Mouse (Mus musculus): ENCODE data around the gene Gm28305. TPM values are rescaled to one million over a fixed set of nuclear protein-coding genes. Genes with fewer than 3 reads are reported as not detected.

Gm28305 gene
- total and polyA plus RNA-seq, 3 experiments, result not detected

DNA sequence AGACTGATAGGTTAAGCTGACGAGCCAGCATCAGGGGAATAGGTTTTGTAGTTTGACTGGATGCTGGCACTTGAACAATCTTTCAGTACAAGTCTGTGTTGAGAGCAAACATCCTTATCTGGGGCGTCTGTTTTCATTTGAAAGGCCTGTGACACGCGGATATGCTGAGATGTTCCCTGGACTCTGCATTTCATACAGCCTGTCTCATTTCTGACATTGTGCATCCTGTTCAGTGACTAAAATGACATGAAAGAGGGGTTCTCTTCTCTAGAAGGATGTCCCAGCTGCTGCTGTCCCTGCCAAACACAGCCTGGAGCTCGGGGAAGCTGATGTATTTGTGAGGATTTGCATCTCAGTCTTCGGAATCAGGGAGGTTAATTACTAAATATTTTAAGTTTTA lies 67.0 kb downstream of the Gm28305 start:
- dilution Hi-C loops (cut with MboI; ENCODE audit: extremely low pct_ligation_motif_present, extremely low pct_unique_long_range_greater_than_20kb, low sequenced_read_pairs) (no loop called here), in situ Hi-C loops (cut with MboI; ENCODE audit: low pct_ligation_motif_present, low pct_unique_long_range_greater_than_20kb, low sequenced_read_pairs) (no loop called here)
- H3K79me2 ChIP-seq (replicated peaks; ENCODE audit: control insufficient read depth, extremely low read depth, insufficient read depth, poor library complexity, severe bottlenecking), result no peaks in the 10 kb centered on the region
- no peak for DNase-seq (ENCODE audit: extremely low read depth)
- H3K4me1 ChIP-seq (ENCODE audit: control insufficient read depth in 1 of 2, insufficient read depth in 2 of 2), result peaks cover 8 to 24% of the 10 kb centered on the region in 2 experiments
- H3K9ac ChIP-seq (ENCODE audit: insufficient read depth, low read depth), result no peak overlapping the region
- no peaks in the 10 kb centered on the region for H3K27me3 ChIP-seq (replicated peaks)
- TF ChIP-seq ZC3H11A (IDR thresholded peaks at IDR 0.05; ENCODE audit: low read depth, low read length) (no peak), ELF1 (IDR thresholded peaks at IDR 0.05; ENCODE audit: low read depth, low read length) (no peak), BHLHE40 (IDR thresholded peaks at IDR 0.05; ENCODE audit: low read depth, low read length) (no peak), POLR2A (IDR thresholded peaks at IDR 0.05; ENCODE audit: low read depth, low read length) (no peak), ZKSCAN1 (IDR thresholded peaks at IDR 0.05; ENCODE audit: borderline replicate concordance, low read depth, low read length) (no peak), TCF12 (IDR thresholded peaks at IDR 0.05; ENCODE audit: low read depth, low read length) (no peak), ETS1 (conservative IDR thresholded peaks at IDR 0.05; ENCODE audit: low read depth, low read length) (no peak), MAZ (IDR thresholded peaks at IDR 0.05; ENCODE audit: low read depth, low read length) (no peak), USF1 (IDR thresholded peaks at IDR 0.05; ENCODE audit: low read depth, low read length) (no peak)
- no peak overlapping the region for H3K4me2 ChIP-seq (ENCODE audit: insufficient read depth, low read depth, poor library complexity, severe bottlenecking)
- peaks cover 0 to 2% of the 10 kb centered on the region in 2 experiments for H3K36me3 ChIP-seq (replicated peaks in 1 of 2; ENCODE audit: control insufficient read depth in 1 of 2, insufficient read depth in 1 of 2, low read length in 1 of 2)
- no peak overlapping the region for H3K4me3 ChIP-seq (replicated peaks in 1 of 3; ENCODE audit: low read depth in 2 of 3, low read length in 2 of 3, poor library complexity in 1 of 3)
- no peak overlapping the region for H3K27ac ChIP-seq (ENCODE audit: insufficient read depth, low read depth)
- peaks cover 3% of the 10 kb centered on the region for H3K9me3 ChIP-seq (replicated peaks; ENCODE audit: low read length)

DNA sequence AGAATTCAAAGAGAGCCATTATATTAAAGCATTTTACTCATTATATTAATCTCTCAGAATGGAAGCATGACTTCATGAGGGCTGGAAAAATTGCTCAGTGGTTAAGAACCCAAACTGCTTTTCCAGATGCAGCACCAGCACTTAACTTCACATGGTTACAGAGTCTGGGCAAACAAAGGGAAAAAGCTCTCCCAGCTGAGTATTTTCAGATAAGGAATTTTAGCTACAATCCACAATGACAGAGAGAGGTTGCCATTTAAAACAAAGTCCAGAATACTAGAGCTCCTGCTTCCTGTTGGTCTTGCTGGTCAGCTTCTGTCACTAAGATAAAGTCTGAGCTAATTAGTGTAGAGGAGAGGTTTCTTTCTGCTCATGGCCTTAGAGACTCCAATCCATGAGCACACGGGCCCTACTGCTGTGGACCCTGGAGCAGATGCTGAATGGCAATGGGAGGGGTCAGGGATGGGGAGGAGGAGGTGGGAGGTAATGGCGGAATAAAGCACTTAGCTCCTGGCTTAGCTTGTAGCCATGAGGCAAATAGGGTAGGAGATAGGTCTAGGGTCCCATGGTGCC lies 68.2 kb downstream of the Gm28305 start:
- H3K27ac ChIP-seq (ENCODE audit: insufficient read depth, low read depth), result no peak overlapping the region
- in situ Hi-C loops (cut with MboI; ENCODE audit: low pct_ligation_motif_present, low pct_unique_long_range_greater_than_20kb, low sequenced_read_pairs) (no loop called here), dilution Hi-C loops (cut with MboI; ENCODE audit: extremely low pct_ligation_motif_present, extremely low pct_unique_long_range_greater_than_20kb, low sequenced_read_pairs) (no loop called here)
- no peak overlapping the region for H3K4me3 ChIP-seq (replicated peaks in 1 of 3; ENCODE audit: low read depth in 2 of 3, low read length in 2 of 3, poor library complexity in 1 of 3)
- no peak overlapping the region for H3K4me2 ChIP-seq (ENCODE audit: insufficient read depth, low read depth, poor library complexity, severe bottlenecking)
- H3K9ac ChIP-seq (ENCODE audit: insufficient read depth, low read depth), result no peak overlapping the region
- peaks cover 3% of the 10 kb centered on the region for H3K9me3 ChIP-seq (replicated peaks; ENCODE audit: low read length)
- DNase-seq (ENCODE audit: extremely low read depth), result no peak
- H3K27me3 ChIP-seq (replicated peaks), result no peaks in the 10 kb centered on the region
- H3K36me3 ChIP-seq (replicated peaks in 1 of 2; ENCODE audit: control insufficient read depth in 1 of 2, insufficient read depth in 1 of 2, low read length in 1 of 2), result peaks cover 0 to 6% of the 10 kb centered on the region in 2 experiments
- no peaks in the 10 kb centered on the region for H3K79me2 ChIP-seq (replicated peaks; ENCODE audit: control insufficient read depth, extremely low read depth, insufficient read depth, poor library complexity, severe bottlenecking)
- peaks cover 0 to 12% of the 10 kb centered on the region in 2 experiments; a peak in 2 of 4 replicates for H3K4me1 ChIP-seq (ENCODE audit: control insufficient read depth in 1 of 2, insufficient read depth in 2 of 2)
- TF ChIP-seq MYC (IDR thresholded peaks at IDR 0.05; ENCODE audit: low read depth, low read length) (no peak), CHD1 (IDR thresholded peaks at IDR 0.05; ENCODE audit: low read depth, low read length) (no peak), KAT2A (IDR thresholded peaks at IDR 0.05; ENCODE audit: insufficient replicate concordance, low read length) (no peak), HCFC1 (IDR thresholded peaks at IDR 0.05; ENCODE audit: low read depth, low read length) (no peak), NRF1 (IDR thresholded peaks at IDR 0.05; ENCODE audit: low read depth, low read length) (no peak), BHLHE40 (IDR thresholded peaks at IDR 0.05; ENCODE audit: low read depth, low read length) (no peak), UBTF (IDR thresholded peaks at IDR 0.05; ENCODE audit: low read depth, low read length) (no peak), ZKSCAN1 (IDR thresholded peaks at IDR 0.05; ENCODE audit: borderline replicate concordance, low read depth, low read length) (no peak), JUND (conservative IDR thresholded peaks at IDR 0.05; ENCODE audit: low read depth, low read length) (no peak), SMC3 (IDR thresholded peaks at IDR 0.05; ENCODE audit: low read depth, low read length) (no peak), POLR2A (IDR thresholded peaks at IDR 0.05; ENCODE audit: low read depth, low read length) (no peak), USF1 (IDR thresholded peaks at IDR 0.05; ENCODE audit: low read depth, low read length) (no peak), MEF2A (IDR thresholded peaks at IDR 0.05; ENCODE audit: borderline replicate concordance, low read depth, low read length) (no peak), MAFK (IDR thresholded peaks at IDR 0.05; ENCODE audit: insufficient replicate concordance, low read length) (no peak), MAX (IDR thresholded peaks at IDR 0.05; ENCODE audit: low read length) (no peak), ZNF384 (IDR thresholded peaks at IDR 0.05; ENCODE audit: low read depth, low read length) (no peak), POLR2AphosphoS2 (IDR thresholded peaks at IDR 0.05; ENCODE audit: low read depth, low read length) (no peak), RAD21 (IDR thresholded peaks at IDR 0.05; ENCODE audit: low read depth, low read length) (no peak)
